Mouse (Mus musculus): ENCODE measurements around the gene Fntb. TPM values are rescaled to one million over a fixed set of nuclear protein-coding genes. Genes with fewer than 3 reads are reported as not detected.
A peak's percentile ranks its signal among the peaks of the same experiment; 100 is the strongest.

Fntb gene
- 10 to 100 TPM; 11.7 to 12.1 TPM for total RNA-seq (2021)
- long read RNA-seq, experiment 1, transcript Fntb-201 (12 exons, 2,613 nt) = major isoform, 10 of 17 reads
- long read RNA-seq, experiment 1, partial matches to known transcripts = 0 of 17 reads
- long read RNA-seq, experiment 1, other reads (novel, unspliced or antisense) = 7 of 17 reads
- long read RNA-seq, experiment 2, transcript Fntb-201 (12 exons, 2,613 nt) = major isoform, 20 of 29 reads
- long read RNA-seq, experiment 2, partial matches to known transcripts = 3 of 29 reads
- long read RNA-seq, experiment 2, other reads (novel, unspliced or antisense) = 6 of 29 reads

DNA sequence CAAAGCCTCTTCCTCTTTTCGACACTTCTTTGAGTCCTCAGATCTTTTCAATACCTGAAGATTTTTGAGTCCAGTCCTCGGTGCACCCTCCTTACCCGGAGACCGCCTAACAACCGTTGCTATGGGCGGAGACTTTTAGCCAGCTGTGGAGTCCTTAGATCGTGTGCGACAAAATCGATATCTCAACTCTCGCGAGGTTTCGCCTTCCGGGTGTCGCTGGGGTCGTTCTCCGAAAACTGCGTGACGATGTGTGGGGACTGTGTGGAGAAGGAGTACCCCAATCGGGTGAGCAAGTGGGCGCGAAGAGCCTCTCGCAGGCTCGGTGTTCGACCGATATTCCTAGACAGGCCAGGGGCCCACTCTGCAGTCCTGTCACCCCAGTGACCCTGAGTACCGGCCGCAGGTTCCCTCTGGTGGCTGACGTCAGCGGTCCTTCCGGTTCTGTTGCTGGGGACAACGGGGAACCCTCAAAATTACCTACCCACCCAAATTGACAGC lies at the start of gene Fntb, which contains the start of gene Churc1:
Gene Fntb (plus strand): TSS at position 236 of the 498 bp plus-strand sequence.
Gene Churc1 (plus strand): TSS at position 185 of the 498 bp plus-strand sequence.
- DNase-seq (ENCODE audit: low spot score) = peak; percentile 94

DNA sequence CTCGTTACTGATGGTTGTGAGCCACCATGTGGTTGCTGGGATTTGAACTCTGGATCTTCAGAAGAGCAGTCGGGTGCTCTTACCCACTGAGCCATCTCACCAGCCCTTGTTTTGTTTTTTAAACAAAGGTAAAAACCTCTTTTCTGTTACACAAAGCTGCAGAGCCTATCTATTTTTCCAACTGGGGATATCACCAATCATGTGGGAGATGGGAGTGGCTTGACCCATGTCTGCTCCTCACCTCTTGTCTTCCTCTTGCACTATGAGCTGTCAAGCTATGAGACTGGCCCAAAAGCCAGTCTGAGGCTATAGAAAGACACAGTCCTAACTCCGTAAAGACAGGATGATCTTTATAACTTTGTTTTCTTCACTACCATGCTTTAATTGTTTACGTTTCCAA lies 47.0 kb upstream of the Fntb start:
- no peak for DNase-seq (ENCODE audit: low spot score)

DNA sequence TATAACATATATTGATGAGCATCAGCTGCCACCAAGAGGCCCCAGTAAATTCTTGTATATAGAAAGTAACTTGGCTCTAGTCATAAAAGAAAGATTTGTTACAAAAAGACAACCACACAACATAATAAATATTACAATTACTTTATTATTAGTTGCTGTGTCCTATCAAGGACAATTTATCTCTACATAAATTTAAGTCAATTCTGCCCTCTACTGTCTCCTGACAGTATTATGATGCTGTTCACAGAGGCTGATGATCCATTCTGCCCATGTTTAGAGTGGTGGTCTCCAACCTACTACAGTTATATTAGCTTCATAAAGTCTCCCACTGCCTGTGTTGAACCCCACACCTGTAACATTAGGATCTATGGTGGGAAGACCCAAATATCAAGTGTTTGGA lies 44.8 kb upstream of the Fntb start:
- DNase-seq (ENCODE audit: low spot score) = no peak

DNA sequence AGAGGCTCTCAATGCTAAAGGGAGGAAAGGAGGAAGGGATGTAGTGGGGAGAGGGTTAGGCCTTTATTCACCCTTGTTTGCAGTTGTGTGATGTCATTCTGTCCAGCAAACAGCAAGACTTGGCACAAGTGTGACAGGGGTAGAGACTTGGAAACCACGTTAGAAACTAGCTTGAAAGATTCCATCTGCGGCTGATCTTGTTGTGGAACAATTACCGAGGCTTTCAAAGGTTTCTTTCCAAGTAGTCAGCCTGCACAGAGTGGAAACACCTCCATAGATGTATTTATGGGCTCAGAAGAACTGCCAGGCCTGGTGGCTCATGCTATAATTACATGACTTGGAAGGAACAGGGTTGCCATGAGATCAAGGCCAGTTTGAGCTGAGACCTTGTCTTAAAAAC lies 43.4 kb upstream of the Fntb start:
- DNase-seq (ENCODE audit: low spot score) = no peak

DNA sequence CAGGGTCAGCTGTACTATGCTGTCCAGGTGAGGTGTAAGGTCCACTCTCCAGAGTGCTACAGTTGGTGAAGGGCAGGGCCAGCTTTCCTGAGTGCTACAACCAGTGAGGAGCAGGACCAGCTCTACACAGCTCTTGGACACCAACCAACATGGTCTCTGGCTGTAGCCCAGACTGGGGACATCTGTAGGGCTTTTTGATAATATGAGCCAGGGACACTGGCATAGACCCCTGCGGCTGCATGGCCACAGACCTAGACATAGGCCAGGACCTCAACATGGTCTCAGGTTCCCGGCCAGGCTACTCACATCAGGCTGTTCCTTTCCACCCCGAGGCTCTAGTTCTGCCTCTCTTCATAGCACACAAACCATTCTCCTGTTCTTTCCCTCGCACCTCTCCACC lies 37.4 kb upstream of the Fntb start:
- peak; percentile 21 for DNase-seq (ENCODE audit: low spot score)

DNA sequence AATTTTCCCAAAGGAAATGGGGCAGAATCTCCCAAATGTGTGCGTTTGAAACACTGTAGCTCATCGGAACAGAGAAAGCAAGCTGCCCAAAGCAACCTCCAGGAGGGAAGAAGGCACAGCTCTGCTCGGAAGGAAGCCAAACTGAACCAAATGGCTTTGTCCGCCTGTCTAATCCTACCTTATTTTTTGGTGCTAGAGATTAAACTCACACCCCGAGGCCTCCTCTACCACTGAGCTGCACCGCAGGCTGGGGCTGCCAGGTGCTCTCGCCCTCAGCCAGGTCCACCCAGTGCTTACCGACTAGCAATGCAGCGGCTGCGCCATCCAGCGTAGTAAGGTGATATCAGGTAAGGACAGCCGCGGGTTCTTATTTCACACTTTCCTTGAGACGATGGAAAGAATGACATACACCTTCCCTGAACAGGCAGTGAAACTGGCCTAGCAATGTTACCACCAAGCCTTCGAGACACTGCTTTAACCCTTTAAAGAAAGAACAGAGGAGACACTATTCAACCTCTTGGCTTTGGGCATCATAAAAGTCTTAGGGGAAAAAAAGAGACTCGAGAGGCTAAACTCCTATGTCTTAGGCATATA lies 14.4 kb upstream of the Fntb start:
- DNase-seq (ENCODE audit: low spot score) = no peak

DNA sequence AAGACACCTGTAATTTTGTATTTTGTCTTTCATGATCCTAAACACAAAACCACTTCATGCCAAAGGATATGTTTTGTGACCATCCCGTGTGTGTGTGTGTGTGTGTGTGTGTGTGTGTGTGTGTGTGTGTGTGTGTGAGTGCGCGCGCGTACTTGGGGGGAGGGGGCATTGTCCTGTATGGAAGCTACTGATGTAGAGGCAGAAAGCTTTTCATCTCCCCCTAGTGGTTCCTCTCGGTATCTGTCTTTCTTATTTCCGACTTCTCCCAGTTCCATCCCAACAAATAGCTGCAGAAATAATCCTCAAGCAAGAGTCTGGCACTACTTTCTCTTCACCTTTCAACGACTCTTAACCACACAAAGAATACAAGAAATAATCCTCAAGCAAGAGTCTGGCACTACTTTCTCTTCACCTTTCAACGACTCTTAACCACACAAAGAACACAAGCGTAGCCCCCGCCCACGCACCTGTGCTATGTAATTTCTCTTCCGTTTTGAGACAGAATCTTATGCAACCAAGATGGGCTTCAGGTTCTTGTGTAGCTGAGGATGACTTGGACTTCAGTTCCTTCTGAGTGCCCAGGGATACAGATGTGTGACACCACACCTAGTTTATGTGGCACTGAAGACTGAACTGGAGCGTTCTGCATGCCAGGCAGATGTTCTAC lies 12.6 kb upstream of the Fntb start:
- DNase-seq (ENCODE audit: low spot score) = peak; percentile 36

DNA sequence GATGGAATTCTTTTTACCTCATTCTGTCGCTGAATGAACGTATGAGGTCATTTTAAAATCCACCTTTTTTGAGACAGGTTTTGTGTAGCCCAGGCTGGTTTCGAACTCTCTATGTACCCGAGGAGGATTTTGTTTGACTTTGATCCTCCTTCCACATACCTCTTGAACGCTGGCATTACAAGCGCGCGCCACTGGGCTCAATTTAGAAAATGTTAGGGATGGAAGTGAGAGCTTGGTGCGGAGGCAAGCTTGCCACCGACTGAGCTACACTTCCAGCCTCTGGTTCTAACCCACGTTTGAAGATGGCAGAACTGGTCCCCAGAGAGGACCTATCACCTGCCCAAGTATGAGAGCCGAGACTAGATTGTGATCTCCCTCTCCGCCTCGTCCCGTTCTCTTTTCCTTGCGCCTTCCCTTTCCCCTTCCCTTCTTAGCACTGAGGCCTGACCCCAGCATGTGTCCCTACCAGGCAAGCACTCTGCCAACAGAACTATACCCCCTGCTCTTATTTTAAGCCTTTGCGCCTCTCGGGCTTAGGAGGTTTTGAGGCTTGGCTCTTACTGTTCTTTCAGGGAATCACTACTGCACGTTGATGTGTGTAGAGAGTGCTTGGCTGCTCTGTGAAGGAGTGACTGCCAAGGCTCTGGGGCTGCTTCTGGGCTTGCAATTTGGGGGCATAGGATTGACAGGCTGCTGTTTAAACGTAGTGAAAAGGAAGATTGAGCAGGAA lies 677 bp downstream of the Fntb start:
- no peak for DNase-seq (ENCODE audit: low spot score)

DNA sequence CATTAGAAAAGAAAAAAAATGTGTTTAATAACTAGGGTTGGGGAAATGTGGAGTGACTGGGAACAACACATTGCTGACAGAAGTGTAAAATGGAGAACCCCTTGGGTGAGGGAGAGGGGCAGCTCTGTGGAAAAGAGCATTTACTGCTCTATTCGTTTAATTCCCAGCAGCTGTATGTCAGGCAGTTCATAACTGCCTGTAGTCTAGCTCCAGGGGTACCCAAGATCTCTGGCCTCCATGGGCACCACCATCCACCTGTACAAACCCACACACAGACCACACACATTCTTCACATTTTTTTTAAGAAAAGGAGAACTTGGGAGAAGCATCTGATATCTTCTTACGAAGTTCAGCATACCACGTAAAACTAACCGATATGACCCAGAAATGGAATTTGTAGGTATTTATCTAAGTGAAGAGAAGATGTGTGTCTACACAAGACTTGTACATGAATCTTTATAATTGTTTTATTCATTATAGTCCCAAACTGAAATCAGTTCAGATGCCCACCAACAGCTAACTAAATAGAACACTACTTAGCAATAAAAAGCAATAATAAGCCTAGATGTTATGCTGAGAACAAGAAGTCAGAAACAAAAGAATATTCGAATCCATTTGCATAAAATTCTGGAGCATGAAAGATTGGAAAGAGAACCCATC lies 5.6 kb downstream of the Fntb start:
- DNase-seq (ENCODE audit: low spot score) = no peak

DNA sequence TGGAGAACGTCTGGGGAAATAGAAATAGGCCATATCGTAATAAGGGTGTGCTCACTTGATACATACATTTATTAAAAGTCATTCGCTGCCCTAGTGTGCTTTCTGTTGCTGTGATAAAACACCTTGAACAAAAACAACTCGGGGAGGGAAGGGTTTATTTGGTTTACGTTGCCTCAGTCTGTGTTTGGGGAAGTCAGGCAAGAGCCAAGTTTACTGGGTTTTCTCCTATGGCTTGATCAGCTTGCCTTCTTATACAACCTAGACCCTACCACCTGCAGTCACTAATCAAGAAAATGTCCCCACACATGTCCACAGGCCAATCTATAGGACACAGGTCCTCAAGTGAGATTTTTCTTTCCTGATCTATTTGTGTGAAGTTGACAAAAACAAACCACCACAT lies 6.2 kb downstream of the Fntb start:
- DNase-seq (ENCODE audit: low spot score) = no peak

DNA sequence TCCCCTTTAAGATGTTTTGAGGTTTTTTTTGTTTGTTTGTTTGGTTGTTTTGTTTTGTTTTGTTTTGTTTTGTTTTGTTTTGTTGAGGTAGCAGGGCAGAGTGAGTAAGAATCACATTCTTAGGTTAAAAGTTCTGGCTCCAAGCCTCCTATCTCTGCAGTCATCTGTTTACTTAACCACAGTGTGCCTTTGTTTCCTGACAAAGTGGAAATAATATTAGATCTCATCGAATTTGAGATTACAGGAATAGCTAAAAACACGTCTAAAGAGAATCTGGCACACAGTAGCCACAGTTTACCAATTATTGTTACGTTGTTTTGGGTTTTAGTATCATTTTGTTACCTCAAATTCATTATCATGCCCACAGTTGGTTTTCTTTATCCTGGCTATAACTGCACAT lies 9.3 kb downstream of the Fntb start:
- no peak for DNase-seq (ENCODE audit: low spot score)

DNA sequence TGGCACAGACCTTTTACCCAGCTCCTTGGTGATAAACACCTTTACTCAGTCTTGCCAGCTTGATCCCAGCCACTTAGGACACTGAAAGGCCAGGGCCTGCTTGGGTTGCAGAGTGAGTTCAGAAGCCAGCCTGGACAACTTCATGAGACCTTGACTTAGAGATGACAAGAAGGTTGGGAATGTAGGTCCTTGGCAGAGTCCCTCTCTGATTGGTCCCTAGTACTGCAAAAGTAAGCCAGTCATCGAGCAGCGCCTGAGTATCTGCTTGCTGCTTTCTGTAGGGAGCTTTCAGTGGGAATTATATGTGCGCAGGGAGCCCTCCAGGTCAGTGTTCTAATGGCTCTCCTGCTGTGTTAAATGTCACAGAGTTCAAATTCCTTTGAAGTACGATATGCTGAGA lies 9.7 kb downstream of the Fntb start:
- no peak for DNase-seq (ENCODE audit: low spot score)

DNA sequence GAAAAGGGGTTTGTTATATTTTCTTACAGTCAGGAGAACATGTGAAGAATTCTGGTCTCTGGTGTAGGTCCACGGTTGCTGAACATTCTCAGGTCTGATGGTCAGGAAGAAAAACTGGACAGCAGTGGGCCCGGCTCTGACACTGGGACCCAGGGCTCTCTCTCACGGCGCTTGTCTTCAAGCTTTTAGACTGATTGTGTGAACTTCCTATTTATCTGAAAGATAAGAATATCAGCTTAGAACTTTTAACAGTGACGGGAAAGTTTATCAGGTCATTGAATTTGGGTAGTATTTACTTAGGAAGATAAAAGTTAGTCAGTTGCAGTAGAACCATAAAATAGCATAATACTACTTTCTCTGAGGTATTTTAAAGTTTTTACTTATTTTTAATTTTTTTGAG lies 11.5 kb downstream of the Fntb start:
- DNase-seq (ENCODE audit: low spot score) = no peak

DNA sequence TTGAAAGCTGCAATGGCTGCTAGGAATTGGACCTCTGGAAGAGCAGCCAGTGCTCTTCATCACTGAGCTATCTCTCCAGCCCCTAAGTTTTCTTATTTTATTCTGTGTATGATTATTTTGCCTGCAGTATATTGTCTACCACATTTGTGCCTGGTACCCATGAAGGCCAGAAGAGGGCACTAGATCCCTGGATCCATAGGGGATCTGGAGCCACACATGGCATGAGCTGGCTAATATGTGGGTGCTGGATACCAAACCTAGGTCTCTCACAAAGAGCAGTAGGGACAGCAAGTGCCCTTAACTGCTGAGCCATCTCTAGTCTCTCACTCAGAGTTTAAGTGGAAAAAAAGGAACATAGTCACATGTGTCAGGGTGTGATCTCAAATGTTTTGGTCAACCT lies 12.5 kb downstream of the Fntb start:
- no peak for DNase-seq (ENCODE audit: low spot score)

DNA sequence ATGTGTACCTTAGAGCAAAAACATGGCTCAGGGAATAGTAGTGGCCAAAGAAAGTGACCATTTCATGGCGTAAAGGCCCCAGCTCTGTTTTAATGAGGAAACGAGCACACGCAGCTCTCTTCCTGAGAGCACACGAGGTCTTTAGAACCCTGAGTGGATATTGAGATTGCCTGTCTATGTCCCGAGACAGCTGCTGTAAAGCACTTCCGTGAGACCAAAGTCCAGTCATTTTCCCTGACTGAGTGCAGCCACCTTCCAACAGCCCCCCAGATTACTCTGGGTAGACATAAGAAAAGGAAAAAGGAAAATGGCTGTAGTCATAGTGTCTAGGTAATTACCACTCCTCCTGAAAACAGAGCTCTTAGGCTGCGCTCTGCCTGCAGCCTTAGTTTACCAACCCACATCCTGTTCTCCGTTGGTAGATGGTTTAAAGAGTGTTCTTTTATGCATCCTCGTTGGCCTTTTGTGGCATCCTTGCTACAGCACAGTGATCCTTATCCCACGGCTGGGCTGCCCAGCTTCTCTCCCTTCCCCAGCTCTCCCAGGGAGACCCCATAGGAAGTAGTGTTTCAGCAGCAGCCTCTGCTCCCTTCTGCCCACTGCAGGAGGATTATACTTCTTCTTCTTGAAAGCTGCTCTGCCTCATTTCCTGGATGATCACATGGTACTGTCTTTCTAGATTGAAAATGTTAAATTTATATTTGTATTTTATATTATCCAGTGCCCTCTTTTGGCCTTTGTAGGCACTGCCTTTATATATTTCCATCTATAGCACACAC lies 13.1 kb downstream of the Fntb start:
- no peak for DNase-seq (ENCODE audit: low spot score)

DNA sequence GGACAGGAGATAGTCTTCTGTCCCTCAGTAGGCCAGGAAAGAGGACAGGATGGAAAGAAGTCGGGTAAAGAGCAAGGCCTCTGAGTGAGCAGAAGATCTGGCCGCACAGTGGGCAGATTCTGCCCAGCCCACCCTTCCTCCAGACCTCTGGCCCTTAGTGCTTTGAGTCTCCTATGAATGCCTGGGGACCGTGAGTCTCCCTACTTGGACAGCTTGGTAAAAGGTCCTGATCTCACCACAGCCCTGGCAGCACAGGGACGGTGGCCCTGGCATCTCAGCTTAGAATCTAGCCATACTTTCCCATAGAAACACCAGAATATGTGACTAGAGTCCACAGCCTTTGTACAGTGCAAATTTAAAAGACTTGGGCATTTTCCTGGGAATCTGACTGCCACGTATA lies 14.6 kb downstream of the Fntb start:
- DNase-seq (ENCODE audit: low spot score) = no peak

DNA sequence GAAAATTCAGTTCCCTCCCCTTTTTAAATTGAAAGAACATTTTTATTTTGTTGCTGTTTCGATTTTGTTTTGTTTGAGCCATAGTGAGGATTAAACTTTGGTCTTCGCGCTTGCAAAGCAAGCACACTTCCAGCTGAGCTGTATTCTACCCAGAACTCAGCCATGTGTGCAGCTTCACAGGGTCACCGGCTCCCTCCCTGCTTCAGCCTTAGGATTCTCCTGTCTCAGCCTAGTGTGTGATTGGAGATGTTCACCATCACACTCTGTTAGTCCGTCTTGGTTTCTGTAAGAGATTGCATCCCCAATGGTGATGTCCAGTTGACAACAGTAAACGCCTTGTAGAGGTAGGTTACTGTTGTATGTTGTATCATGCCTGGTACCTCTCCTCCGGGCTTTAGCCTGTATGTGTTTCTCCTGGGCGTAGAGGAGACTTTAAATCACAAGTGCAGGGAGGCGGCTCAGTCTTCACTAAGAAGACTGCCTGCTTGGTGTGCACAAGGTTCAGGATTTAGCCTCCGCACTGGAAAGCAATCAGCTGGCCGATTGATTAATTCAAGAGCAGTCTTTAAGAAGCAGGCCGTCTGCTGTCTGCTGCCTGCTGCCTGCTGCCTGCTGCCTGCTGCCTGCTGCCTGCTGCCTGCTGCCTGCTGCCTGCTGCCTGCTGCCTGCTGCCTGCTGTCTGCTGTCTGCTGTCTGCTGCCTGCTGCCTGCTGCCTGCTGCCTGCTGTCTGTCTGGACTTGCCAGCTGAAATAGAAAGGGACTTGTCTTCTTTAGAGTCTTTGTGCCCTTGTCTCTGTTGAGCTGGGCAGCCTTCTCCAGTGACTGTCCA lies 15.5 kb downstream of the Fntb start:
- DNase-seq (ENCODE audit: low spot score) = no peak

DNA sequence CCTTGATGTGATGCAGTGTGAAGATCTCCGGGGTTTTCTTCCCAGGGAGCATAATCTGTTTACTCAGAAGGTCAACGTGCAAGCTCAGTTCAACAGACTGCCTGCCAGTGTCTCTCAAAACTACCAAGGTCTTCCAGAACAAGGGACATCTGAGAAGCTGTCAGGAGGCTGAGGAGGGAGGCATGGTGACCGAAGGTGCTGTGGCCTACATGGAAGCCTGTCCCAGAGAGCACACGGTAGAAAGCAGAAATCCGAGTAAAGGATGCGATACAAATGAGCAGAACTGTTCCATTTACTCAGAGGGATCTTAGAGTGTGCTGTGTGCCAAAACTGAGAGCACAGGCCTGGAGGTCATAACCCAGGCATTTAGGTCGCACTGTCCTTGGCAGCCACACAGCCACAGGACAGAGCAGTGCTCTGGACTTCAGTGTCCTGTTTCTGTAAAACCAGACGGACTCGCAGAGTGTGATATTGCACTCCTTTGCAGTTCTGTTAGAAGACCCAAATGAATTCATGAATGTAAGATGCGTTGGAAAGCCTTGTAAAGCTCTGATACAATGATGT lies 18.7 kb downstream of the Fntb start:
- peak; percentile 46 for DNase-seq (ENCODE audit: low spot score)

DNA sequence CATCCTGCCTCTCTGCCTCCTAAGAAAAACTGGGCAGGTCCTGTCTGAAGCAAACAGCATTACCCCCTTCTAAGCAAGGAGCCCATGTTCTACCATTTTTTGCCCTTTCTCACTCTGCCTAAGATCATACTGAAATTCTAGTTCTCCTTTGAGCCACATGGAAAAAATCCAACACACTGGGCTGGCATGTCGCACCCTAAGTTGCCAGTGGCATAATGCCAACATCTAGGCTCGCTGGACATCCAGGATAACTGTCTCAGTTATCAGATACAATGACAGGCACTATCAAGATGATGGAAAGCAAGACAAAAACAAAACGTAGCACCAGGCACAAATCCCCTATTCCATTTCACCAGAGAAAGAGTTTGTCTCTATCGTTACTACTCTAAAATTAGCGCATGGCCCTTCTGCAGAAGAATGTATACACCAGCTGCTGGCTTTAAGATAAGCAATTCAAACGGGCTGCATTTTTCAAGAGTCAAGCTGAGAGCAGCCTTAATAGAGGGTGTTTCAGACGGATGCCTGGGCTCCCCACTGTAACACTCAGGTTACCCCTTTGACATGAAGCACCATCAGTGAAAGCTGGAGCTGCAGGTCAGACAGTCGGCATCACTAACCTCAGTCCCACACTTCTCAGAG lies 25.2 kb downstream of the Fntb start:
- no peak for DNase-seq (ENCODE audit: low spot score)

Data from gastrocnemius, adult 18-20 months (tissue).